Mouse (Mus musculus) ES-E14 (cell line): Measurements from ENCODE around the gene Dlgap4.

Experiments
- CHD2 ChIP-seq: IDR thresholded peaks from 2 replicates; pipeline ENCODE4 v1.6.1; 2014; ENCODE audit warnings: mild to moderate bottlenecking, low read depth, low read length, inconsistent platforms
- HCFC1 ChIP-seq: IDR thresholded peaks from 2 replicates; pipeline ENCODE4 v1.6.1; 2012; ENCODE audit warnings: low read length, inconsistent platforms, borderline replicate concordance; ENCODE audit not compliant: insufficient read depth
- ZC3H11A ChIP-seq: IDR thresholded peaks from 2 replicates; pipeline ENCODE4 v1.6.1; 2012; ENCODE audit warnings: low read depth, mild to moderate bottlenecking, inconsistent platforms, low read length, borderline replicate concordance
- ZNF384 ChIP-seq: IDR thresholded peaks from 2 replicates; pipeline ENCODE4 v1.6.1; 2012; ENCODE audit warnings: low read depth, low read length, inconsistent platforms

DNA sequence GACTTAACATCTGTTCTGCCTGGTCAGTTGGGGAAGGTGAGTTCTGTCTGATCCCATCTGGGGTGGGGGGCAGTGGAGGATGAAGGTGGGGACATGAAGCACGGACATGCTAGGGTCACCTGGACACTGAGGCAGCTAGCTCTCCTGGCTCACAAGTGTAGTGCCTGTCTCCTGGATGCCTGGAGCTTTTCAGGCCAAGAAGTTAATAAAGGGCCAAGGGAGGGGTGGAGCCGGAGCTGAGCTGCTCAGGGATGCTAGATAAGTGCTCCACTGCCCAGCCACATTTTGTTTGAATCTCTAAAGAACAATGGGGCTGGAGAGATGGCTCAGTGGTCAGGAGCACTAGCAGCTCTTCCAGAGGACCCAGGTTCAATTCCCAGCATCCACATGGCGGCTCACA is 29.9 kb downstream of the Dlgap4 start:
- TF ChIP-seq ZC3H11A, result no peak
- TF ChIP-seq ZNF384, result no peak
- no peak for TF ChIP-seq HCFC1
- TF ChIP-seq CHD2, result no peak
